Mouse (Mus musculus): ENCODE results near the gene Fam98c.
A peak's percentile ranks its signal among the peaks of the same experiment; 100 is the strongest.
"Not testable (repeated sequence)": the region's sequence is repeated elsewhere in the genome, so short reads cannot be mapped to it uniquely, and the experiment has no call there.

Gene Fam98c

GRCm38 (mm10) chr7:29155196-29155837 is 717 bp downstream of the Fam98c start:
- peak; percentile 95 for DNase-seq

GRCm38 (mm10) chr7:29154018-29154720 is 1.9 kb downstream of the Fam98c start:
- DNase-seq: no peak

GRCm38 (mm10) chr7:29151486-29151885 is 4.5 kb downstream of the Fam98c start:
- no peak for DNase-seq

GRCm38 (mm10) chr7:29148771-29149170 is 7.3 kb downstream of the Fam98c start:
- no peak for DNase-seq

- DNase-seq: no peak
Observed at GRCm38 (mm10) chr7:29146625-29147367, 9.2 kb downstream of the Fam98c start.

GRCm38 (mm10) chr7:29144006-29144405 is 12.0 kb downstream of the Fam98c start:
- peak; percentile 61 for DNase-seq

GRCm38 (mm10) chr7:29141416-29141815 is 14.6 kb downstream of the Fam98c start:
- DNase-seq: no peak

GRCm38 (mm10) chr7:29139237-29139636 is 16.8 kb downstream of the Fam98c start:
- DNase-seq: not testable (repeated sequence)

GRCm38 (mm10) chr7:29137429-29137828 is 18.6 kb downstream of the Fam98c start:
- no peak for DNase-seq

GRCm38 (mm10) chr7:29134693-29135386 is 21.2 kb downstream of the Fam98c start, which contains the start of gene Rasgrp4:
Gene Rasgrp4 (plus strand): TSS chr7:29134851.
- peak; percentile 49 for DNase-seq

GRCm38 (mm10) chr7:29134230-29134629 is 21.8 kb downstream of the Fam98c start:
- no peak for DNase-seq

- DNase-seq: peak; percentile 26
Observed at GRCm38 (mm10) chr7:29128725-29129124, 27.3 kb downstream of the Fam98c start.

- DNase-seq: peak; percentile 88
Observed at GRCm38 (mm10) chr7:29126173-29126915, 29.7 kb downstream of the Fam98c start.

- peak; percentile 84 for DNase-seq
Observed at GRCm38 (mm10) chr7:29124970-29125369, 31.1 kb downstream of the Fam98c start, which contains the start of gene Ryr1. Gene Ryr1 (minus strand): TSS chr7:29125179.

- no peak for DNase-seq
Observed at GRCm38 (mm10) chr7:29123531-29124358, 32.3 kb downstream of the Fam98c start.

- no peak for DNase-seq
Observed at GRCm38 (mm10) chr7:29122821-29123220, 33.2 kb downstream of the Fam98c start.

GRCm38 (mm10) chr7:29119526-29119925 is 36.5 kb downstream of the Fam98c start:
- no peak for DNase-seq

- DNase-seq: no peak
Observed at GRCm38 (mm10) chr7:29118142-29118851, 37.7 kb downstream of the Fam98c start.

- DNase-seq: peak; percentile 70
Observed at GRCm38 (mm10) chr7:29108992-29109955, 46.8 kb downstream of the Fam98c start.

Data from lung, postnatal 36 days (tissue).